Comparison of ENCODE assay signal across 8 mouse cellular contexts in the genomic region with DNA sequence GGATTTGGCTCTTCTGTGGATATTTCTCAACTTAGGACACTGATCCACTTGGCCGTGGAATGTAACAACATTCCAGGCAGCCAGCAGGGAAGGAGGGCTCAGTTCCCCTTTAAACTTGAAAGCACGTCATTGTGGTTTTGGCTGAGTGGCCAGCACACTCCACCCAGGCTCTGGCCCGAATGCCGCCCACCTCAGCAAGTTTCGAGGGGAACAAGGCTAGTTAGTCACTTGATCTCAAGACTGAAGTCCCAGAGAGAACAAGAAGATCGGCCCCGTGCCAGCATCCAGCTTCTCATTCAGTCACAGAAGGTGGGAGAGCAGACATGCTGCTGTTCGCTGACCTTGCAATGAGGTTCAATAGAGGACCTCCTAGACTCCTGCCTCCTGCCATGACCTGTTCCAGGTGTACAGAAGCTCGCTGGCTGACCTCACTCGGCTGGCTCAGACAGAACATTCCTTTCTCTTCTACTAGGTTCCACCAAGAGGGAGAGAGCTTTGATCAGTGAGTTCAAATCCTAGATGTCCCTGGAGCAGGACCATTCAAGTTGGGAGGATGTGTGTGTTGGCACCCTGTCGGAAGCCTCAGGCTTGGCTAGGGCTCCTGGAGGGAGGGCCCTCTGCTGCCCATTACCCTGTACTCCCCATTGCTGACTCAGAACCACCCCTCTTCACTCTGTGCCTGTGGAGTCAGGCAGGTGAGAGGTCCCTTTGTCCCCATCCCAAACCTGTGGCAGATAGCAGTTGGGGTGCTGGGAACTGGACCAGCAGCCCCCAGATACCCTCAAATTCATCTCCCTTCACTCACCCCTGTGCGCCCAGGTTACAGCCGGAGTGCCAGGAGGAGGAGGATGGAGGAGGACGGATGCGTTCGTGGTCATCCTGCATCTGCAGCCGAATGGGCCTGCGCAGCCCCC. TPM values are rescaled to one million over a fixed set of nuclear protein-coding genes. Genes with fewer than 3 reads are reported as not detected.
DNase-seq lines count a peak whose midpoint lies in the region; ATAC-seq lines count a peak whose summit lies in the region.

No protein-coding gene starts in this region.

- ATAC-seq in CD4-positive, CD25-positive, alpha-beta regulatory T cell, adult 4 months: no peak

- peak; percentile 56 to 69 for DNase-seq in adrenal gland, adult (ENCODE audit: inconsistent age in 2 of 2, low spot score in 1 of 2)
- DNase-seq in adrenal gland, postnatal 4 days (ENCODE audit: low spot score in 2 of 2): no peak
- peak; percentile 81 for DNase-seq in urinary bladder, postnatal 14 days (ENCODE audit: low spot score)
- DNase-seq in urinary bladder, postnatal 10 days (ENCODE audit: low spot score): no peak
- peak; percentile 70 for DNase-seq in kidney, adult 18-20 months
- DNase-seq in lung, postnatal 14 days: peak; percentile 85
- DNase-seq in testis, postnatal 14 days (ENCODE audit: low spot score): peak; percentile 62

RNA-seq across cellular contexts. Expression of gene Rassf2, which starts 23.2 kb away (rescaled TPM):
- 10 to 100 TPM; 14.5 to 16.7 TPM for total RNA-seq in adrenal gland, postnatal 4 days (2021)
- 100 to 1,000 TPM in 1 of 2 experiments, 10 to 100 TPM in 1; 67.6 to 113 TPM for polyA plus RNA-seq in CD4-positive, CD25-positive, alpha-beta regulatory T cell, adult 4 months (2017; shearing (Covaris generic))

RNA-seq across cellular contexts. Expression of gene Prnd, which starts 56.2 kb away (rescaled TPM):
- 1 to 10 TPM; 8.4 to 9.0 TPM for total RNA-seq in adrenal gland, postnatal 4 days (2021)
- under 1 TPM in 1 of 2 experiments, not detected in 1; 0.19 TPM for polyA plus RNA-seq in CD4-positive, CD25-positive, alpha-beta regulatory T cell, adult 4 months (2017; shearing (Covaris generic))

Comparison
In these comparisons a context has a peak if more than half of its experiments do, and no peak if none do; other contexts are left out.
1. DNase-seq: peak in adrenal gland, adult (2 of 2), urinary bladder, postnatal 14 days (single experiment), kidney, adult 18-20 months (single experiment), lung, postnatal 14 days (single experiment) and testis, postnatal 14 days (single experiment); none in adrenal gland, postnatal 4 days (0 of 2) and urinary bladder, postnatal 10 days (single experiment).